Mouse (Mus musculus) midbrain, embryonic 16.5 days (tissue): ENCODE data around the gene 2010111I01Rik. TPM values are rescaled to one million over a fixed set of nuclear protein-coding genes. Genes with fewer than 3 reads are reported as not detected.
"Not testable (repeated sequence)": the region's sequence is repeated elsewhere in the genome, so short reads cannot be mapped to it uniquely, and the experiment has no call there.

ENCODE experiments used
- ATAC-seq: fragments of 200-750 bp; cut with Nextera tagmentation; 2 replicates; pipeline ENCODE4 v1.8.0; 2017; ENCODE audit warnings: moderate TSS enrichment
- H3K27ac ChIP-seq: fragments of 300-500 bp; sonication (generic); 2 replicates; pipeline ENCODE4 v1.5.1; 2014; ENCODE audit warnings: mild to moderate bottlenecking, low read length, mixed read lengths
- H3K27me3 ChIP-seq: fragments of 300-500 bp; sonication (generic); 2 replicates; pipeline ENCODE4 v1.6.1; 2014; ENCODE audit warnings: low read depth, low read length, mixed read lengths; ENCODE audit not compliant: control insufficient read depth, insufficient read depth
- H3K36me3 ChIP-seq: fragments of 300-500 bp; sonication (generic); 2 replicates; pipeline ENCODE4 v1.6.1; 2014; ENCODE audit warnings: mild to moderate bottlenecking, low read length, moderate library complexity, mixed read lengths; ENCODE audit not compliant: control insufficient read depth, insufficient read depth
- H3K4me1 ChIP-seq: fragments of 300-500 bp; sonication (generic); 2 replicates; pipeline ENCODE4 v1.6.1; 2014; ENCODE audit warnings: mild to moderate bottlenecking, low read length, mixed read lengths; ENCODE audit not compliant: control insufficient read depth, insufficient read depth
- H3K4me2 ChIP-seq: fragments of 300-500 bp; sonication (generic); 2 replicates; pipeline ENCODE4 v1.6.1; 2014; ENCODE audit warnings: mild to moderate bottlenecking, low read length, mixed read lengths
- H3K4me3 ChIP-seq: fragments of 300-500 bp; sonication (generic); 2 replicates; pipeline ENCODE4 v1.5.1; 2014; ENCODE audit warnings: low read depth, mild to moderate bottlenecking, low read length, moderate library complexity, mixed read lengths
- H3K9ac ChIP-seq: fragments of 300-500 bp; sonication (generic); 2 replicates; pipeline ENCODE4 v1.6.1; 2014; ENCODE audit warnings: low read depth, low read length, mixed read lengths
- H3K9me3 ChIP-seq: fragments of 300-500 bp; sonication (generic); replicated peaks from 2 replicates; pipeline ENCODE4 v1.6.1; 2014; ENCODE audit warnings: mild to moderate bottlenecking, low read length, mixed read lengths; ENCODE audit not compliant: control insufficient read depth, poor library complexity, severe bottlenecking
- WGBS: fragments of 180-500 bp; shearing (Covaris S2); extraction: QIAGEN DNeasy Blood & Tissue Kit; methylation state at CpG from one replicate; pipeline ENCODE4 v1.1.7; 2014; 5-methylcytosine and 5-hydroxymethylcytosine counted together
- polyA plus RNA-seq: library from polyadenylated mRNA; unstranded; fragments of >200 nt; fragmentation: Nextera tagmentation; extraction: Ambion mirVana; gene quantifications from 2 replicates; pipeline ENCODE4 v1.2.1, GENCODE M21; 2015

2010111I01Rik gene
- polyA plus RNA-seq, 1 experiment from 2014 or later, result 25.5 TPM

GRCm38 (mm10) chr13:63074676-63074991 is 109.9 kb downstream of the 2010111I01Rik start:
- no peak overlapping the region for H3K9ac ChIP-seq
- ATAC-seq, result no peak
- H3K4me3 ChIP-seq, result no peak overlapping the region
- 81% methylated on average over 3 of the region's 3 CpGs for WGBS
- H3K4me2 ChIP-seq, result no peak overlapping the region
- no peak overlapping the region for H3K27ac ChIP-seq
- H3K36me3 ChIP-seq, result 0 out of 2 replicates have a peak, but pooled peaks cover 2% of the 10 kb centered on the region
- H3K4me1 ChIP-seq, result no peaks in the 10 kb centered on the region
- H3K27me3 ChIP-seq, result no peaks in the 10 kb centered on the region
- H3K9me3 ChIP-seq, result no peaks in the 10 kb centered on the region

- no peaks in the 10 kb centered on the region for H3K27me3 ChIP-seq
- 0 out of 2 replicates have a peak, but pooled peaks cover 2% of the 10 kb centered on the region for H3K36me3 ChIP-seq
- WGBS, result 83% methylated on average over 2 of the region's 2 CpGs
- no peak overlapping the region for H3K9ac ChIP-seq
- no peak overlapping the region for H3K4me2 ChIP-seq
- ATAC-seq, result no peak
- H3K27ac ChIP-seq, result no peak overlapping the region
- H3K4me3 ChIP-seq, result no peak overlapping the region
- no peaks in the 10 kb centered on the region for H3K9me3 ChIP-seq
- H3K4me1 ChIP-seq, result no peaks in the 10 kb centered on the region
Measured at GRCm38 (mm10) chr13:63075331-63075855, 110.7 kb downstream of the 2010111I01Rik start.

- Histone ChIP-seq H3K4me2 (no peak overlapping the region), H3K27ac (no peak overlapping the region), H3K27me3 (no peaks in the 10 kb centered on the region), H3K9me3 (no peaks in the 10 kb centered on the region), H3K9ac (no peak overlapping the region), H3K4me1 (no peaks in the 10 kb centered on the region), H3K36me3 (no peaks in the 10 kb centered on the region), H3K4me3 (no peak overlapping the region)
- ATAC-seq, result no peak
- 28% methylated on average over 4 of the region's 4 CpGs for WGBS
Measured at GRCm38 (mm10) chr13:63080191-63080590, 115.5 kb downstream of the 2010111I01Rik start.

- 71% methylated on average over 2 of the region's 2 CpGs for WGBS
- Histone ChIP-seq H3K9me3 (no peaks in the 10 kb centered on the region), H3K36me3 (no peaks in the 10 kb centered on the region), H3K4me3 (no peak overlapping the region), H3K4me2 (no peak overlapping the region), H3K27ac (no peak overlapping the region), H3K27me3 (no peaks in the 10 kb centered on the region), H3K9ac (no peak overlapping the region), H3K4me1 (no peaks in the 10 kb centered on the region)
- no peak for ATAC-seq
Measured at GRCm38 (mm10) chr13:63080823-63081222, 116.1 kb downstream of the 2010111I01Rik start.

GRCm38 (mm10) chr13:63082555-63083136 is 118.0 kb downstream of the 2010111I01Rik start:
- Histone ChIP-seq H3K27ac (no peak overlapping the region), H3K9me3 (no peaks in the 10 kb centered on the region), H3K4me1 (no peaks in the 10 kb centered on the region), H3K9ac (no peak overlapping the region), H3K4me3 (no peak overlapping the region), H3K27me3 (no peaks in the 10 kb centered on the region), H3K36me3 (no peaks in the 10 kb centered on the region), H3K4me2 (no peak overlapping the region)
- 75% methylated on average over 5 of the region's 5 CpGs for WGBS
- ATAC-seq, result no peak

GRCm38 (mm10) chr13:63083139-63083538 is 118.4 kb downstream of the 2010111I01Rik start:
- WGBS, result 77% methylated on average over 7 of the region's 7 CpGs
- H3K9me3 ChIP-seq, ATAC-seq: not testable (repeated sequence)

GRCm38 (mm10) chr13:63083663-63084062 is 119.0 kb downstream of the 2010111I01Rik start:
- H3K36me3 ChIP-seq, result no peaks in the 10 kb centered on the region
- no peaks in the 10 kb centered on the region for H3K27me3 ChIP-seq
- ATAC-seq, result no peak
- no peaks in the 10 kb centered on the region for H3K9me3 ChIP-seq
- H3K4me3 ChIP-seq, result no peak overlapping the region
- no peak overlapping the region for H3K4me2 ChIP-seq
- H3K27ac ChIP-seq, result no peak overlapping the region
- WGBS, result 77% methylated on average over 8 of the region's 8 CpGs
- no peaks in the 10 kb centered on the region for H3K4me1 ChIP-seq
- H3K9ac ChIP-seq, result no peak overlapping the region

More at GRCm38 (mm10) chr13:63083139-63083538, 118.4 kb downstream of the 2010111I01Rik start:
- not testable (repeated sequence) for H3K27me3 ChIP-seq, H3K27ac ChIP-seq, H3K4me3 ChIP-seq, H3K4me1 ChIP-seq, H3K4me2 ChIP-seq, H3K9ac ChIP-seq, H3K36me3 ChIP-seq

- Histone ChIP-seq H3K4me3 (no peak overlapping the region), H3K9me3 (no peaks in the 10 kb centered on the region), H3K4me1 (no peaks in the 10 kb centered on the region), H3K9ac (no peak overlapping the region), H3K36me3 (no peaks in the 10 kb centered on the region), H3K27me3 (no peaks in the 10 kb centered on the region), H3K27ac (no peak overlapping the region), H3K4me2 (no peak overlapping the region)
- no peak for ATAC-seq
- 96% methylated on average over 7 of the region's 7 CpGs for WGBS
Measured at GRCm38 (mm10) chr13:63087865-63088683, 123.4 kb downstream of the 2010111I01Rik start.

- Histone ChIP-seq H3K4me1 (no peaks in the 10 kb centered on the region), H3K27me3 (no peaks in the 10 kb centered on the region), H3K4me3 (no peak overlapping the region), H3K9ac (no peak overlapping the region), H3K9me3 (no peaks in the 10 kb centered on the region), H3K36me3 (no peaks in the 10 kb centered on the region), H3K4me2 (no peak overlapping the region), H3K27ac (no peak overlapping the region)
- 73% methylated on average over 4 of the region's 4 CpGs for WGBS
- no peak for ATAC-seq
Measured at GRCm38 (mm10) chr13:63089513-63089912, 124.8 kb downstream of the 2010111I01Rik start.
